Mouse (Mus musculus) embryonic fibroblast, embryonic 13.5 days (primary cell): ENCODE measurements around the gene Arf3.

ENCODE experiments used
- CTCF ChIP-seq: IDR thresholded peaks from 2 replicates; pipeline ENCODE4 v1.5.1; 2011; ENCODE audit warnings: mild to moderate bottlenecking, control low read depth, low read length, moderate library complexity, borderline replicate concordance; ENCODE audit not compliant: insufficient read depth
- POLR2A ChIP-seq: IDR thresholded peaks from 2 replicates; pipeline ENCODE4 v1.6.1; 2011; ENCODE audit warnings: low read depth, mild to moderate bottlenecking, control low read depth, low read length, moderate library complexity

- TF ChIP-seq CTCF (no peak), POLR2A (no peak)
Observed at GRCm38 (mm10) chr15:98722854-98723253, 40.2 kb downstream of the Arf3 start.
